Mouse (Mus musculus) liver, adult 2 months (tissue): ENCODE measurements around the gene Lrrc36.

Source experiments
- CTCF ChIP-seq: fragments of 200-500 bp; IDR thresholded peaks from 2 replicates; pipeline ENCODE4 v1.5.1; 2011; ENCODE audit warnings: low read depth, low read length, control low read depth
- POLR2A ChIP-seq: fragments of 200-500 bp; IDR thresholded peaks from 2 replicates; pipeline ENCODE4 v1.6.1; 2011; ENCODE audit warnings: low read length, control low read depth; ENCODE audit not compliant: insufficient read depth; ENCODE audit errors: extremely low read depth

DNA sequence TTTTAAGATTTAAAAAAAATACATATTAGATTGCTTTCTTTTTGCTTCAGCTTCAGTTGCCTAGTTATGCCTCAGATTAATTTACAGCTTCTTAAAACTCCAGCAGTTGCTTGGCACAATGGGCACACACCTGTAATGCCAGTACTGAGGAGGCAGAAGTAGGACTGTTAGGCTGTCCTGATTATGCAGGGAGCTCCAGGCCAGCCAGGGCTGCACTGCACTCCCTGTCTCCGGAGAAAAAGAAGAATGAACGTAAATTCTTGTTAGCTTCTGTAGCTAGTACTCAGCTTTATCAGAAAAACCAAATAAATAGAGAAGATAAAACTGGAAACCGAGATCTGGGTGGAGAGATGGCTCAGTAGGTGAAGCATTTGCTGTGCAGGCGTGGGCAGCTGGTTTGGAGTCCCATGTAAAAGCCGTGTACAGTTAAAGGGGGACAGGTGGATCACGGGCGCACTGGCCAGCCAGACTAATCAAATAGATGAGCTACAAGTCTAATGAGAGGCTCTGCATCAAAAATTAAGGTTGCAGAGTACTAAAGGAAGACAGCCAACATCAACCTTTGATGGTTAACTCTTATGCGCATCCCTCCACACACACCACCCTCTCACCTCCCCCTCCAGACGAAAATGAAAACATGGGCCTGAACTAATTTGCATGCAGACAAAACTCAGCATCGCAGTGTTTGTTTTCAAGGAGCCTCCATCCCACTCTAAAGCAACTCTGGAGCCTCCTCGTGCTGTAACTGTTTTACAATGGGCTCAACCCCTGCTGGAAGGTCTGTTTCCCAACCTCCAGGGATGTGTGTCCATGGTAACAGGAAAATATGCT lies 32.1 kb downstream of the Lrrc36 start:
- TF ChIP-seq CTCF: no peak
- no peak for TF ChIP-seq POLR2A
